Comparison of ENCODE assay signal across 8 mouse cellular contexts in the genomic region with DNA sequence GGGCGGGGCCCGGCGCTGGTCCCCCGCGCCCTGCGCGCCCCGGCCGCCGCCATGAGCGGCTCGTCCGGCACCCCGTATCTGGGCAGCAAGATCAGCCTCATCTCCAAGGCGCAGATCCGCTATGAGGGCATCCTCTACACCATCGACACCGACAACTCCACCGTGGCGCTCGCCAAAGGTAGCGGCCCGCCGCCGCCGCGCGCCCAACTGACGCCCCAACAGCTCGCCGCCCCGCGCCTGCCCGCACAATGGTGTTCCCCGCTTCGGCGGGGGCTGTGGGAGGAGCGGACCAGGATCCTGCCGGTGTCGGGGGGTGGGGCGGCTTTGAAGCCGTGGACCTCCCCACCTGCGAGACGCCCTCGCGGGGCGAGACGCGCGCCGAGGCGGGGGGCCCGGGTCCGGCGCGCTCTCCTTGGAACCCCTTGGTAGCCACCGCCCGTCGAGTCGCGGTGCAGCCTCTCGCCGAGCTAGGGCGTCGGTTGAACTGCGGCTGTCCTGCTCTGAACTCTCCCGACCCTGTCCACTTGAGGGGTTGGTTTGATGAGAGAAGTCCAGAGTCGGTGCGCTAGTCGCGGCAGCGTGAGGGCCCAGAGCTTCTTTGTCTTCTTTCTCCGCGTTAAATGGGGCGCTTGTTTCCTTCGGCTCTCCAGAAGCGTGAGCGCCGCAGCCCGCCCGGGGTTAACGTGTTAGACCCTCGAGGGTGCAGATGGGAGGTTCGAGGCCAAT. TPM values are rescaled to one million over a fixed set of nuclear protein-coding genes. Genes with fewer than 3 reads are reported as not detected.
DNase-seq lines count a peak whose midpoint lies in the region; ATAC-seq and TF ChIP-seq lines count a peak whose summit lies in the region.

No protein-coding gene starts in this region.

- H3K27ac ChIP-seq in forebrain, embryonic 13.5 days = peak overlapping the region; percentile 96
- H3K27ac ChIP-seq in liver, postnatal 0 days (ENCODE audit: low read depth) = peak overlapping the region; percentile 96

- H3K36me3 ChIP-seq in forebrain, embryonic 13.5 days (ENCODE audit: poor library complexity, severe bottlenecking) = peaks cover 31% of the 10 kb centered on the region
- peaks cover 15% of the 10 kb centered on the region for H3K36me3 ChIP-seq in liver, postnatal 0 days (replicated peaks; ENCODE audit: insufficient read depth, low read length)

- peak overlapping the region; percentile 97 for H3K9ac ChIP-seq in forebrain, embryonic 13.5 days
- H3K9ac ChIP-seq in liver, postnatal 0 days (replicated peaks) = peak overlapping the region; percentile 93

- no peak for TF ChIP-seq EP300 in liver, postnatal 0 days (IDR thresholded peaks at IDR 0.05; ENCODE audit: low read depth)

- no peak; the same call in 1 of the 2 replicates for ATAC-seq in forebrain, embryonic 13.5 days
- peak; percentile 11 for ATAC-seq in inflammation-experienced regulatory T-cells, adult 6 months
- ATAC-seq in liver, postnatal 0 days = peak; percentile 22
- ATAC-seq in monocyte, adult 5-6 weeks (replicated peaks; ENCODE audit: insufficient number of reproducible peaks, low FRiP score, low TSS enrichment, poor library complexity, severe bottlenecking) = no peak

- no peaks in the 10 kb centered on the region for H3K9me3 ChIP-seq in forebrain, embryonic 13.5 days (replicated peaks)
- H3K9me3 ChIP-seq in liver, postnatal 0 days (ENCODE audit: low read length) = no peaks in the 10 kb centered on the region

- WGBS in forebrain, embryonic 13.5 days = under 1% methylated on average over 78 of the region's 84 CpGs
- WGBS in liver, postnatal 0 days (ENCODE audit: insufficient replicate concordance) = 3% methylated on average over 61 of the region's 84 CpGs

- peak overlapping the region; percentile 81 for H3K4me2 ChIP-seq in forebrain, embryonic 13.5 days
- peak overlapping the region; percentile 98 for H3K4me2 ChIP-seq in liver, postnatal 0 days (ENCODE audit: low read depth, low read length)

- H3K27me3 ChIP-seq in forebrain, embryonic 13.5 days = peaks cover 34% of the 10 kb centered on the region
- no peaks in the 10 kb centered on the region; the same call in 1 of the 2 replicates for H3K27me3 ChIP-seq in liver, postnatal 0 days (ENCODE audit: insufficient read depth, low read length)

- peak; percentile 57 for DNase-seq in right cerebral cortex, adult 18-20 months
- no peak for DNase-seq in right cerebral cortex, postnatal 25 days
- peak; percentile 15 to 23 for DNase-seq in adrenal gland, postnatal 4 days (ENCODE audit: low spot score in 2 of 2)
- peak; percentile 64 for DNase-seq in liver, postnatal 0 days
- DNase-seq in ovary, postnatal 14 days (ENCODE audit: low spot score) = peak; percentile 38

- TF ChIP-seq CTCF in liver, postnatal 0 days (IDR thresholded peaks at IDR 0.05; ENCODE audit: low read depth) = no peak

- H3K4me1 ChIP-seq in forebrain, embryonic 13.5 days = peaks cover 44% of the 10 kb centered on the region
- peaks cover 23% of the 10 kb centered on the region for H3K4me1 ChIP-seq in liver, postnatal 0 days (ENCODE audit: insufficient read depth)

- H3K4me3 ChIP-seq in forebrain, embryonic 13.5 days = peak overlapping the region; percentile 98
- H3K4me3 ChIP-seq in liver, postnatal 0 days (ENCODE audit: low read depth, low read length) = peak overlapping the region; percentile 89

RNA-seq across cellular contexts. Expression of a gene that starts 0.5 kb away (rescaled TPM):
- 10 to 100 TPM; 45.3 to 47.4 TPM for total RNA-seq in adrenal gland, postnatal 4 days (2021)
- polyA plus RNA-seq in forebrain, embryonic 13.5 days (2015; fragmentation: Nextera tagmentation; extraction: Ambion mirVana) = 20.4 and 20.6 TPM in 2 replicates
- polyA plus RNA-seq in inflammation-experienced regulatory T-cells, adult 6 months (2017; shearing (Covaris generic)) = 1 to 10 TPM; 2.4 to 3.9 (median 2.5) TPM
- 1.6 and 1.7 TPM in 2 replicates for polyA plus RNA-seq in liver, postnatal 0 days (2015; fragmentation: Nextera tagmentation; extraction: Ambion mirVana)
- total RNA-seq in monocyte, adult 5-6 weeks (2017) = 38.6 to 53.9 TPM (median 53.4 TPM) in 3 replicates

RNA-seq across cellular contexts. Expression of a gene that starts 16.9 kb away (rescaled TPM):
- 100 to 1,000 TPM; 245 to 248 TPM for total RNA-seq in adrenal gland, postnatal 4 days (2021)
- 716 and 737 TPM in 2 replicates for polyA plus RNA-seq in forebrain, embryonic 13.5 days (2015; fragmentation: Nextera tagmentation; extraction: Ambion mirVana)
- 100 to 1,000 TPM; 448 to 507 (median 458) TPM for polyA plus RNA-seq in inflammation-experienced regulatory T-cells, adult 6 months (2017; shearing (Covaris generic))
- 264 and 278 TPM in 2 replicates for polyA plus RNA-seq in liver, postnatal 0 days (2015; fragmentation: Nextera tagmentation; extraction: Ambion mirVana)
- 280 to 356 TPM (median 293 TPM) in 3 replicates for total RNA-seq in monocyte, adult 5-6 weeks (2017)

RNA-seq across cellular contexts. Expression of a gene that starts 17.0 kb away (rescaled TPM):
- total RNA-seq in adrenal gland, postnatal 4 days (2021) = 1 to 10 TPM; 8.9 to 9.6 TPM
- 33.9 and 38.7 TPM in 2 replicates for polyA plus RNA-seq in forebrain, embryonic 13.5 days (2015; fragmentation: Nextera tagmentation; extraction: Ambion mirVana)
- 1 to 10 TPM; 1.4 to 2.4 (median 2.3) TPM for polyA plus RNA-seq in inflammation-experienced regulatory T-cells, adult 6 months (2017; shearing (Covaris generic))
- polyA plus RNA-seq in liver, postnatal 0 days (2015; fragmentation: Nextera tagmentation; extraction: Ambion mirVana) = 0.50 and 0.62 TPM in 2 replicates
- total RNA-seq in monocyte, adult 5-6 weeks (2017) = 3.4 to 5.8 TPM (median 5.0 TPM) in 3 replicates

RNA-seq across cellular contexts. Expression of a gene that starts 45.1 kb away (rescaled TPM):
- 10 to 100 TPM; 16.4 to 17.7 TPM for total RNA-seq in adrenal gland, postnatal 4 days (2021)
- polyA plus RNA-seq in forebrain, embryonic 13.5 days (2015; fragmentation: Nextera tagmentation; extraction: Ambion mirVana) = 34.2 and 34.8 TPM in 2 replicates
- polyA plus RNA-seq in inflammation-experienced regulatory T-cells, adult 6 months (2017; shearing (Covaris generic)) = 10 to 100 TPM; 28.5 to 51.3 (median 40.1) TPM
- polyA plus RNA-seq in liver, postnatal 0 days (2015; fragmentation: Nextera tagmentation; extraction: Ambion mirVana) = 9.6 and 9.8 TPM in 2 replicates
- total RNA-seq in monocyte, adult 5-6 weeks (2017) = 13.7 to 21.6 TPM (median 15.9 TPM) in 3 replicates

RNA-seq across cellular contexts. Expression of a gene that starts 48.9 kb away (rescaled TPM):
- total RNA-seq in adrenal gland, postnatal 4 days (2021) = 10 to 100 TPM; 22.7 to 26.0 TPM
- 5.2 and 6.0 TPM in 2 replicates for polyA plus RNA-seq in forebrain, embryonic 13.5 days (2015; fragmentation: Nextera tagmentation; extraction: Ambion mirVana)
- 1 to 10 TPM; 4.3 to 7.2 (median 5.0) TPM for polyA plus RNA-seq in inflammation-experienced regulatory T-cells, adult 6 months (2017; shearing (Covaris generic))
- 1.7 TPM in 2 replicates for polyA plus RNA-seq in liver, postnatal 0 days (2015; fragmentation: Nextera tagmentation; extraction: Ambion mirVana)
- total RNA-seq in monocyte, adult 5-6 weeks (2017) = 27.7 to 65.7 TPM (median 39.4 TPM) in 3 replicates

Comparison
In these comparisons a context has a peak if more than half of its experiments do, and no peak if none do; other contexts are left out.
1. ATAC-seq: peak in inflammation-experienced regulatory T-cells, adult 6 months (single experiment) and liver, postnatal 0 days (single experiment); none in forebrain, embryonic 13.5 days (single experiment) and monocyte, adult 5-6 weeks (single experiment).
2. RNA of a gene that starts 17.0 kb away (polyA plus RNA-seq): 33.9 to 38.7 TPM in forebrain, embryonic 13.5 days; 1.4 to 2.4 TPM in inflammation-experienced regulatory T-cells, adult 6 months and 0.50 to 0.62 TPM in liver, postnatal 0 days; every median in the first group is over 10 times any median in the second.